Mouse (Mus musculus): ENCODE measurements around the gene Ttc39a.

Gene Ttc39a

GRCm38 (mm10) chr4:109406486-109407175, at the start of gene Ttc39a:
Gene Ttc39a (plus strand): TSS chr4:109406623.
- peak; percentile 96 for DNase-seq

GRCm38 (mm10) chr4:109378107-109378506, 28.3 kb upstream of the Ttc39a start:
- DNase-seq = no peak

- peak; percentile 43 for DNase-seq
Observed at GRCm38 (mm10) chr4:109382457-109382856, 24.0 kb upstream of the Ttc39a start.

GRCm38 (mm10) chr4:109385599-109385998, 20.8 kb upstream of the Ttc39a start:
- peak; percentile 68 for DNase-seq

GRCm38 (mm10) chr4:109393229-109393779, 13.1 kb upstream of the Ttc39a start:
- peak; percentile 64 for DNase-seq

GRCm38 (mm10) chr4:109393902-109394301, 12.5 kb upstream of the Ttc39a start:
- peak; percentile 89 for DNase-seq

- peak; percentile 72 for DNase-seq
Observed at GRCm38 (mm10) chr4:109394314-109395074, 11.9 kb upstream of the Ttc39a start.

- DNase-seq = peak; percentile 66
Observed at GRCm38 (mm10) chr4:109400366-109400980, 6.0 kb upstream of the Ttc39a start.

- peak; percentile 82 for DNase-seq
Observed at GRCm38 (mm10) chr4:109401176-109401689, 5.2 kb upstream of the Ttc39a start.

GRCm38 (mm10) chr4:109404908-109405307, 1.5 kb upstream of the Ttc39a start:
- peak; percentile 87 for DNase-seq

GRCm38 (mm10) chr4:109405415-109405814, 1.0 kb upstream of the Ttc39a start:
- peak; percentile 72 for DNase-seq

- peak; percentile 99 for DNase-seq
Observed at GRCm38 (mm10) chr4:109406054-109406485, 353 bp upstream of the Ttc39a start.

- no peak for DNase-seq
Observed at GRCm38 (mm10) chr4:109407176-109407520, 725 bp downstream of the Ttc39a start.

GRCm38 (mm10) chr4:109407701-109408485, 1.5 kb downstream of the Ttc39a start:
- peak; percentile 84 for DNase-seq

GRCm38 (mm10) chr4:109410681-109411376, 4.4 kb downstream of the Ttc39a start:
- DNase-seq = peak; percentile 61

- DNase-seq = no peak
Observed at GRCm38 (mm10) chr4:109411377-109411967, 5.0 kb downstream of the Ttc39a start.

GRCm38 (mm10) chr4:109412233-109412632, 5.8 kb downstream of the Ttc39a start:
- no peak for DNase-seq

GRCm38 (mm10) chr4:109417998-109418397, 11.6 kb downstream of the Ttc39a start:
- no peak for DNase-seq

- peak; percentile 92 for DNase-seq
Observed at GRCm38 (mm10) chr4:109419017-109419416, 12.6 kb downstream of the Ttc39a start.

- peak; percentile 81 for DNase-seq
Observed at GRCm38 (mm10) chr4:109419563-109419962, 13.1 kb downstream of the Ttc39a start.

GRCm38 (mm10) chr4:109420138-109420795, 13.8 kb downstream of the Ttc39a start:
- no peak for DNase-seq

All from heart, adult 11 months (tissue).